Mouse (Mus musculus) skeletal muscle tissue, postnatal 0 days (tissue): ENCODE results near the gene Dus3l. TPM values are rescaled to one million over a fixed set of nuclear protein-coding genes. Genes with fewer than 3 reads are reported as not detected.

Experiments
- polyA plus RNA-seq: library from polyadenylated mRNA; unstranded; fragments of >200 nt; fragmentation: Nextera tagmentation; extraction: Ambion mirVana; gene quantifications from 2 replicates; pipeline ENCODE4 v1.2.1, GENCODE M21; 2015

The Dus3l gene
- 19.2 and 19.3 TPM in 2 replicates for polyA plus RNA-seq

DNA sequence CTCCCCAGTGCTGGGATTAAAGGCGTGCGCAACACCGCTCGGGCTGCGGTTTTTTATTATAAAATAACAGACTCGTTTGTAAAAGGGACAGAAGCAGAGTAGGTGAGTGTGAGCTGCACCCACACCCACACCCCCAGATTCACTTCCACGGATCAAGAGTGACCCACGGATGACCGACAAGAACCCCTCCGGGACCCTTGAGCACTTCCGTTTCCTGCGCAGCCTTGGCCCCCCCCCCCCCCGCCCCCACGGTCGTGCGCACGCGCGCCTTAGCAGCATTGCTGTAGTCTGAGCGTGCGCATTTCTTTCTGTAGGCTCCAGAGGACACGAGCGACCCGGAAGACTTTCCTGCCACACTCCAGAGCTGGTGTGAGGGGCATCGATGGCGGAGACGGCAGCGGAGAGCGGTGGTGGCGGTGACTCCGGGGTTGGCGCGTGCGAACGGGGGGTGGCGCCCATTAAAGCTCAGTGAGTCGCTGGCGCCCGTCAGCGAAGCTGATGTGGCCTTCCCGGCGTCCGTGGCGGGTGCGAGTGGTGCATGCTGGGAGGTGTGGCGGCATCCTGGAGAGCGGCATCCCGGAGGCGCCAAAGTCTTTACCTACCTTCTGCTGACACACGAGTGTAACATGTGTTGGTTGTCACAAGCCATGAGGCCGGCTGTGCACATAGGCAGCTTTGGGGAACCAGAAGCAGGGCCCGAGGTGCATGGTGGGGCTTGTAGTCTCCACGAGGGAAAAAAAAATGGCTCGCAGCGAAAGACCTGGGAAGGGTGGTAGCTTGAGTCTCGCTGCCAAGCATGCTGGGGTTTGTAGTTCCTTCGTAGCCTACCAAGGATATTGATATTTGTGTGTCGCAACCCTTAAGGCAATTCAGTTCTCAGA, at the start of gene Dus3l:
Gene Dus3l (plus strand): TSS at position 284 of the 881 bp plus-strand sequence.

DNA sequence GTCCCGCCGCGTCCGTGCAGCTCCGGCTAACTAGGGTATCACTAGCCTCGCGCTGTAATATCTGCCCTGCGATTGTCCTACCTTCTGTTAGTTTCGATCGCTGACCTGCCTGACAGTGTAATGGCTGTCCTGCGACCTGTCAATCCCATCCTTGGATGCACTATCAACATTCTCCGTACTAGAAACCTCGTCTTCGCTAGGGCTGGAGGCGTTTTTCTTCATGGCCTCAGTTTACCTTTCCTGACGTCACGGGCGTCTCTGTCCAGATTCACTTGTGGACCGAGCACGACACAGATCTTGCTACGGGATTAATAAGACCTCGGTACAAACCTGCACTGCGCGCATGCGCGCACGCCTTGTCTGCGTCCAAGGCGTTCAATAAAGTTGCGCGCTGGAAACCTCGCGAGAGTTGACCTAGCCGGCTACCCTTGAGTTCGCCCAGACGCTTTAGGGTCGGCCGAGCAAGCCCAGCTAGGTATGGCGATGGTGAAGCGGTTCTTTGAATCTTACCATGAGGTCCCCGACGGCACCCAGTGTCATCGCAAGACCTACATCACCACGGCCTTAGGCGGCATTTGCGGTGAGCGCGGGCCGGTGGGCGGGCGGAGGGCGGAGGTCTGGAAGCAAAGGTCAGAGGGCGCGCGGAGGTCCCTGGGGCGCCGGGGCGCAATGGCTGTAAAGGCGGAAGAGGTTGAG, 47.0 kb upstream of the Dus3l start, which contains the start of the genes Ndufa11 and Vmac:
Gene Ndufa11 (plus strand): TSS at position 405 of the 696 bp plus-strand sequence.
Gene Vmac (minus strand): TSS at position 660 of the 696 bp plus-strand sequence.

DNA sequence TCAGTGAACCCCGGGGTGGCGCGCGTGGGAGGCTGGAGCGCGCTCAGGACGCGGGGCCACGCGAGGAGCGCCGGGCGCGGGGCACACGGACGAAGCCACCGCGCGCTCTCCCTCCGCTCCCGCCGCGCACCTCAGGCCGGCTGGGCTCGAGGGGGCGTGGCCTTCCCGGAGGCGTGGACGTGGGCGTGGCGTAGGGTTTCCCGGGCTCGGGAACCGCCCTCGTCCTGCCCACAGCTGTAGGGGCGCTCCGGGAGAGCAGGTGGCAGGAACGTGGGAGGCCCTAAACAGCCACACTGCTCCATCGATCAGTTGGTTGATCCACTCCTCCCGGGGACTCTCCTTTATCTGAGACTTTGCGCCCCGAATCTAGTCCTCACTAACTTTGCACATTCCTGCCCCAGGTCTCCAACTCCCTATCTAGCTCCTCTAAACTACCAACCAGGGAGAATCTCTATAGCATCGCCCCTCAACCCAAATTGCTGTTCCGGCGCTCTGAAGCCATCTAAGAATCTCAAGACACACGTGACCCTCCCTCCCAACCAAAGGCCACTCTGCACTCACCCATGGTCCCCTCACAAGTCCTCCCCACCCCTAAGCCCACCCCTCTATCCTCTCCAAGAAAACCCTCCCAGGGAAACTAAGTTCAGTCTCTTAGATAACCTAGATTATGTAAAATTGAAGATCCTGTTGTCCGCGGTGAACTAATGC, 7.0 kb upstream of the Dus3l start, which contains the start of gene Nrtn:
Gene Nrtn (minus strand): TSS at position 115 of the 708 bp plus-strand sequence.

DNA sequence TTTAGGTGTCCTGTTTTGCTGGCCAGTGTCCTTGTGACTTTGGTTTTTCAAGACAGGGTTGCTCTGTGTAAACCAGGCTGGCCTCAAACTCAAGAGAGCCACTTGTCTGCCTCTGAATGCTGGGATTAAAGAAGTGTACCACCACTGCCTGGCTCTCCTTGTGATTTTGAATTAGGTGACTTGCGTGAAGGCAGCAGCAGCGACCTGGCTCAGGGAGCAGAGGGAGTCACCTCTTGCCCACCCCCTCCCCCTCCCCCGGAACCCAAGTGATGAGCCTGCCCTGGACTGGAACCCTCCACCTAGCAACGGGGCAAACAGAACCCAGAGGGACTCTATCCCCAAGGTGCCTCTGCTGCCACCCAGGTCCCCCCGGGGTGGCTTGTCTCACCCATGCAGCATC, 5.4 kb downstream of the Dus3l start, which contains the start of gene Prr22:
Gene Prr22 (plus strand): TSS at position 301 of the 400 bp plus-strand sequence.

Other genes with a start within 250 kb of the Dus3l start
- 0.22 and 1.0 TPM in 2 replicates for gene Gm20219, start 210.4 kb upstream of the Dus3l start, polyA plus RNA-seq
- gene Safb2, start 180.2 kb upstream of the Dus3l start, polyA plus RNA-seq = 24.4 and 31.3 TPM in 2 replicates
- gene Safb, start 179.9 kb upstream of the Dus3l start, polyA plus RNA-seq = 47.9 and 50.0 TPM in 2 replicates
- 365 and 383 TPM in 2 replicates for gene 2410015M20Rik, start 155.0 kb upstream of the Dus3l start, polyA plus RNA-seq
- 1,491 and 1,689 TPM in 2 replicates for gene Rpl36, start 151.3 kb upstream of the Dus3l start, polyA plus RNA-seq
- 27.8 and 29.4 TPM in 2 replicates for gene Lonp1, start 137.9 kb upstream of the Dus3l start, polyA plus RNA-seq
- 0.05 and 0.12 TPM in 2 replicates for gene Catsperd, start 136.6 kb upstream of the Dus3l start, polyA plus RNA-seq
- gene Ranbp3, start 91.5 kb upstream of the Dus3l start, polyA plus RNA-seq = 36.7 and 39.3 TPM in 2 replicates
- gene Ndufa11, start 47.0 kb upstream of the Dus3l start, polyA plus RNA-seq = 746 and 852 TPM in 2 replicates
- 7.1 and 10.0 TPM in 2 replicates for gene Vmac, start 46.7 kb upstream of the Dus3l start, polyA plus RNA-seq
- gene Nrtn, start 7.2 kb upstream of the Dus3l start, polyA plus RNA-seq = 2.5 and 6.9 TPM in 2 replicates
- gene Prr22, start 5.5 kb downstream of the Dus3l start, polyA plus RNA-seq = 0.10 and 0.36 TPM in 2 replicates
- gene Rfx2, start 66.3 kb downstream of the Dus3l start, polyA plus RNA-seq = 2.9 and 3.1 TPM in 2 replicates
- not detected in 2 replicates for gene Acsbg2, start 109.7 kb downstream of the Dus3l start, polyA plus RNA-seq
- gene 1700061G19Rik, start 110.7 kb downstream of the Dus3l start, polyA plus RNA-seq = 0.06 and 0.13 TPM in 2 replicates
- gene Mllt1, start 170.7 kb downstream of the Dus3l start, polyA plus RNA-seq = 9.3 and 10.1 TPM in 2 replicates
- gene Acer1, start 217.4 kb downstream of the Dus3l start, polyA plus RNA-seq = 1.7 TPM in 1 of 2 replicates, not detected in the other
- 83.9 and 87.2 TPM in 2 replicates for gene Clpp, start 225.5 kb downstream of the Dus3l start, polyA plus RNA-seq
- 45.7 and 47.9 TPM in 2 replicates for gene Alkbh7, start 232.6 kb downstream of the Dus3l start, polyA plus RNA-seq
- 0.41 and 0.46 TPM in 2 replicates for gene Pspn, start 235.3 kb downstream of the Dus3l start, polyA plus RNA-seq
- gene Gtf2f1, start 246.5 kb downstream of the Dus3l start, polyA plus RNA-seq = 28.6 and 38.6 TPM in 2 replicates
- 0.28 and 0.33 TPM in 2 replicates for gene Gm17949, start 246.7 kb downstream of the Dus3l start, polyA plus RNA-seq